Mouse (Mus musculus) mouse trophoblast stem cell (cell line): Measurements from ENCODE around the gene Syt2.

Experiments used
- in situ Hi-C, 2 experiments: fragments of 300-500 bp; cut with MseI, MboI; formaldehyde crosslinking; loops; 2 replicates in 1 of 2; 3 replicates in 1 of 2; pipeline ENCODE4 v1.15.1; 2025

Gene Syt2

GRCm38 (mm10) chr1:134701191-134701590 is 54.7 kb downstream of the Syt2 start:
- in situ Hi-C loops = no loop called here

- in situ Hi-C loops = no loop called here
Measured at GRCm38 (mm10) chr1:134703232-134703631, 56.8 kb downstream of the Syt2 start.

- in situ Hi-C loops = no loop called here
Measured at GRCm38 (mm10) chr1:134704396-134705306, 58.2 kb downstream of the Syt2 start.

GRCm38 (mm10) chr1:134706549-134706948 is 60.1 kb downstream of the Syt2 start:
- in situ Hi-C loops = no loop called here

GRCm38 (mm10) chr1:134707516-134707915 is 61.0 kb downstream of the Syt2 start:
- in situ Hi-C loops = no loop called here

GRCm38 (mm10) chr1:134708274-134708673 is 61.8 kb downstream of the Syt2 start:
- in situ Hi-C loops = no loop called here

- in situ Hi-C loops = no loop called here
Measured at GRCm38 (mm10) chr1:134708801-134709385, 62.4 kb downstream of the Syt2 start.

- in situ Hi-C loops = no loop called here
Measured at GRCm38 (mm10) chr1:134709411-134710306, 63.2 kb downstream of the Syt2 start.

- in situ Hi-C loops = no loop called here
Measured at GRCm38 (mm10) chr1:134711061-134711460, 64.6 kb downstream of the Syt2 start.

- in situ Hi-C loops = no loop called here
Measured at GRCm38 (mm10) chr1:134711653-134712052, 65.2 kb downstream of the Syt2 start.

GRCm38 (mm10) chr1:134712781-134713299 is 66.4 kb downstream of the Syt2 start:
- in situ Hi-C loops = no loop called here

- in situ Hi-C loops = no loop called here
Measured at GRCm38 (mm10) chr1:134713421-134713969, 67.0 kb downstream of the Syt2 start.

- in situ Hi-C loops = no loop called here
Measured at GRCm38 (mm10) chr1:134714166-134714565, 67.7 kb downstream of the Syt2 start.

- in situ Hi-C loops = no loop called here
Measured at GRCm38 (mm10) chr1:134715092-134715491, 68.6 kb downstream of the Syt2 start.

- in situ Hi-C loops = no loop called here
Measured at GRCm38 (mm10) chr1:134719718-134720304, 73.3 kb downstream of the Syt2 start.

GRCm38 (mm10) chr1:134721486-134721885 is 75.0 kb downstream of the Syt2 start:
- in situ Hi-C loops = no loop called here

GRCm38 (mm10) chr1:134722891-134723290 is 76.4 kb downstream of the Syt2 start:
- in situ Hi-C loops = no loop called here

- in situ Hi-C loops = no loop called here
Measured at GRCm38 (mm10) chr1:134725276-134725675, 78.8 kb downstream of the Syt2 start.

- in situ Hi-C loops = no loop called here
Measured at GRCm38 (mm10) chr1:134726480-134726879, 80.0 kb downstream of the Syt2 start.

GRCm38 (mm10) chr1:134727256-134727655 is 80.8 kb downstream of the Syt2 start:
- in situ Hi-C loops = no loop called here

- in situ Hi-C loops = no loop called here
Measured at GRCm38 (mm10) chr1:134733659-134734058, 87.2 kb downstream of the Syt2 start.
